Mouse (Mus musculus): ENCODE measurements around the gene Arf3.

Arf3 gene

DNA sequence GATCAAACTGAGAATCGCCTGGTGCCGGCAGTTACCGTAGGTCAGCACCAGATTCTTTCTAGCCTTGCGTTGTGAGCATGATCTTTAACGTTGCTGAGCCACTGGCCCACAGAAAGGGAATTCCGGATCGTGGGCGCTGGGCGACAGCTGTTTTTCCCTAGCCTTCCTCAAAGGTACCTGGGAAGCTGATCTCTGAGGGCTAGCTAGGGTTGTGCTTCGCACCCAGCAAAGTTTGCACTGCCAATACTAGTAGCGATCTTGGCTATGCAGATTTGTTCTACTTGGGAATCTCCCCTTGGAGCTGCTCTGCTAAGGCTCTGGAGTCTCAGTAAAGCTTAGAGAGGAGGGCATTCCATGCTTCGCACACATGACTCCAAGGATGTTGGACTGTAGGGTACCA lies 28.2 kb upstream of the Arf3 start:
- no peak for DNase-seq (ENCODE audit: low read depth, low spot score)

DNA sequence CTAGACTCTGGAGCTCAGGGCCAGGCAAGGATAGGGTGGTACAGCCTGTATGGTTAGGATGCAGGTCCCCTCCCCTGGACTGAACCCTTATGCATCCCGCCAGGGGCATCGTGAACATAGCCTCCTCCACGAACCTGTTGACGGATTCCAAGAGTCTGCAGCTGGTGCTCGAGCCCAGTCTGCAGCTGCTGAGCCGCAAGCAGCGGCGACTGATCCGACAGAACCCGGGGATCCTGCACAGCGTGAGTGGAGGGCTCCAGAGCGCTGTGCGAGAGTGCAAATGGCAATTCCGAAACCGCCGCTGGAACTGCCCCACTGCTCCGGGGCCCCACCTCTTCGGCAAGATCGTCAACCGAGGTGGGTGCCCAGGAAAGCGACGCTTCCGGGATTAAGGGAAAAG lies 27.7 kb upstream of the Arf3 start:
- no peak for DNase-seq (ENCODE audit: low read depth, low spot score)

DNA sequence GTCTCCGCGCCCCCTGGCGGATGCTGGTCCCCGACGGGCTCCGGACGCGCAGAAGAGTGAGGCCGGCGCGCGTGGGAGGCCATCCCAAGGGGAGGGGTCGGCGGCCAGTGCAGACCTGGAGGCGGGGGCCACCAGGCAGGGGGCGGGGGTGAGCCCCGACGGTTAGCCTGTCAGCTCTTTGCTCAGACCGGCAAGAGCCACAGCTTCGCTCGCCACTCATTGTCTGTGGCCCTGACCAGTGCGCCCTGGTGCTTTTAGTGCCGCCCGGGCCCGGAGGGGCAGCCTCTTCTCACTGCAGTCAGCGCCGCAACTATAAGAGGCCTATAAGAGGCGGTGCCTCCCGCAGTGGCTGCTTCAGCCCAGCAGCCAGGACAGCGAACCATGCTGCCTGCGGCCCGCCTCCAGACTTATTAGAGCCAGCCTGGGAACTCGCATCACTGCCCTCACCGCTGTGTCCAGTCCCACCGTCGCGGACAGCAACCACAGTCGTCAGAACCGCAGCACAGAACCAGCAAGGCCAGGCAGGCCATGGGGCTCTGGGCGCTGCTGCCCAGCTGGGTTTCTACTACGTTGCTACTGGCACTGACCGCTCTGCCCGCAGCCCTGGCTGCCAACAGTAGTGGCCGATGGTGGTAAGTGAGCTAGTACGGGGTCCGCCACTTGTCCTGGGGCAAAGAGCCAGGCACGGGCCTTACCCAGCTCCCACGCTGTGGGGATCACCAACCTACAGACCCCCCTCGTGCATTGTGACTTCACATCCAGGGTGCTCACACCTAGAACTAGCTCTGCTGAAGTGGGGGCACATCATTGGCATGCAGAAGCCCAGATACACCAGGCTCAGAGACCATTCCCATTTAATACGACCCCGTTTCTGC lies 26.9 kb upstream of the Arf3 start, which contains the start of gene Wnt1:
Wnt1 (plus strand) TSS at position 197 of the 875 bp plus-strand sequence.
- no peak for DNase-seq (ENCODE audit: low read depth, low spot score)

DNA sequence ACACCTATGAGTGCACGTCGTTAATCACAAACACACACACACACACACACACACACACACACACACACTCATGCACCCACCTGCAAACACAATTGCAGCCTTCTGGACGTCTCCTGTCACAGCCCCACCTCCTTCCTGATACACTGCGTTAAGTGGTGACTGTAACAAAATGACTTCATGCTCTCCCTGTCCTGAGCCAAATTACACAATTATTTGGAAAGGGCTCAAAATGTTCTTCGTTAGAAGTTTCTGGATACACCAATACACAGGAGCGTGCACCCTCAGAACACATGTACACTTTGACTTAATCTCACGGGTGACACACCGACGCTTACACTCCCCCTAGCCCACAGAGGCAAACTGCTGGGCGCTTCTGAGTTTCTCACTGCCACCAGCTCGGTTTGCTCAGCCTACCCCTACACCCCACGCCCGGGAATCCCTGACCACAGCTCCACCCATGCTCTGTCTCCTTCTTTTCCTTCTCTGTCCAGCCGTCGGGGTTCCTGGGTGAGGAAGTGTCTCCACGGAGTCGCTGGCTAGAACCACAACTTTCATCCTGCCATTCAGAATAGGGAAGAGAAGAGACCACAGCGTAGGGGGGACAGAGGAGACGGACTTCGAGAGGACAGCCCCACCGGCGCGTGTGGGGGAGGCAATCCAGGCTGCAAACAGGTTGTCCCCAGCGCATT lies 26.1 kb upstream of the Arf3 start:
- DNase-seq (ENCODE audit: low read depth, low spot score): no peak

DNA sequence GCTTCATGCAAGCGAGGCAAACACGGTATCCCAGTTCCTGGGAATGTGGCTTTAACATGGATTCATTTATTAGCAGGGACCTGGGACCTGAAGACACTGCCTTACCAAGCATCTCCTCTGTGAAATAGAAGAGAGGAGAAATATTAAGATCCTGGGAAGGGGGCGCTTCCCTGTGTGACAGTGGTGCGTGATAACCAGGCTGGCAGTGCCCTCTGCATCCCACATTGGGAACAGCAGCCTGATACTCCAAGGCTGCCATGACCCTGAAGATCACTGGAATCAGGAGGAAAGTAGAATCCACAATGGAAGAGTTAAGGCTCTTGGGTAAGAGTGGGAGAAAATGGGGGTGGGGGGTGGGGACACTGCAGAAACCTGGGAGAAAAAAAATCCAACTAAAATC lies 24.9 kb upstream of the Arf3 start:
- DNase-seq (ENCODE audit: low read depth, low spot score): peak; percentile 58

DNA sequence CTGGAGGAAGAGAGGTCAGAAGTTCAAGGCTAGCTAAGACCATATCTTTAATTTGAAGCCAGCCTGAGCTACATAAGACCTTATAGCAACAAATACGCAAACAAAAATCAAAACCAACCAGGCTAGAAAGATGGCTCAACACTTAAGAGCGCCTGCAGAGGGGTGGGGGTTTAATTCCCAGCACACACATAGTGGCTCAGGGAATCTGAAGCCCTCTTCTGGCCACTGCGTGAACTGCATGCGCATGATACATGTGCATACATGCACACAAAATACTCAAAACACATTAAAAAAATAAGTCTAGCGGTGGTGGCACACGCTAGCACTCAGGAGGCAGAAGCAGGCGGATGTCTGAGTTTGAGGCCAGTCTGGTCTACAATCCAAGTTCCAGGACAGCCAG lies 22.7 kb upstream of the Arf3 start:
- peak; percentile 29 for DNase-seq (ENCODE audit: low read depth, low spot score)

DNA sequence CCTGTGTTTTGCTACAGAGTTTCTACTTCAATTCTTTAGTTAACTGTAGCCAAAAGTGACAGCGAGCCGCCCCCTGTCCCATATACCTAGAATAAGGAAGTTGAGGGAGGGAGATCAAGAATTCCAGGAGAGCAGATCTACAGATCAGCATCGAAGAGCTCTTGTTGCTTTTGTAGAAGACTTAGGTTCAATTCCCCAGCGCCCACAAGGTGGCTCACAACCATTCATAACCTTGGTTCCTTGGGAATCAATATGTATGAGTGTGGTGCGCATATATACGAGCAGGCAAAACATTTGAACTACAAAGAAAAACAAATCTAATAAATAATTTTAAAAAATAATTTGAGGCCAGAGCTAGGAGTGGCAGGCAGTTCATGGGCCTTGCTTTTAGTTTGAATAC lies 18.2 kb upstream of the Arf3 start:
- DNase-seq (ENCODE audit: low read depth, low spot score): peak; percentile 25

DNA sequence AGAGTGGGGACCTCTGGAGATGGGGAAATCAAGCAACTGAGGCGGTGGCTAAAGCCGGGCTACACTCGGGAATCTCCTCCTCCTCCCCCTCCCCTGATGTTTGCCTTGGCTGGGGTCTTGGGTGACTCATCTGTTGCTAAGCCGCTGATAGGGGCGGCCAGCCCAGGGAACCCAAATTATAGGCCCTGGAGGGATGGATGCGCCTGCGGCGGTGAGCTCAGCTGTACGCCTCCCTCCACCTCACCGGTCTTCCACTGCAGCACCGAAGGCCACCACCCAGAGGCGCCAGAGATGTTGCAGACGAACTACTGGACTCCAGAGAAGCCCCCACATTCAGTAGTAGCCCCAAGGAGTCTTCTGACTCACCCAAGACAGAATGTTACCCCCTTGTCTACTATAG lies 17.6 kb upstream of the Arf3 start:
- DNase-seq (ENCODE audit: low read depth, low spot score): peak; percentile 50

DNA sequence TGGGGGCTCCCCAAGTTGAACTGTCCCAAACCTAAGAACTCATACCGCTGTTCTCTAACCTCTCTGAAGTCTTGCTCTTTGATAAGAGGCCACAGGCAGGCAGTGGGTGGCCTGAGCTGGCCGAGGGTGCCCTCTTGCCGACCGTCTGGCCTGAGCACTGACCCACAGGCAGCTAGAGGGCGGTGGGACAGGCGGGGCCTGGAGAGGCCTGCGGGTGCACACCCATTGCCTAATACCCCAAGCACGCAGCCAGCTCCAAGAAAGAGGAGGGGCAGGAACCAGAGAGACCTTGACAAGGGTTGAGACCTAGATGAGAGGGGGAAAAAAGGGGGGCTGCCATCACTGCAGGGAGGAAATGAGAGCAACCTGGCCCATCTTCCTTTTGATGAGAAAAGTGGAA lies 17.1 kb upstream of the Arf3 start:
- DNase-seq (ENCODE audit: low read depth, low spot score): no peak

DNA sequence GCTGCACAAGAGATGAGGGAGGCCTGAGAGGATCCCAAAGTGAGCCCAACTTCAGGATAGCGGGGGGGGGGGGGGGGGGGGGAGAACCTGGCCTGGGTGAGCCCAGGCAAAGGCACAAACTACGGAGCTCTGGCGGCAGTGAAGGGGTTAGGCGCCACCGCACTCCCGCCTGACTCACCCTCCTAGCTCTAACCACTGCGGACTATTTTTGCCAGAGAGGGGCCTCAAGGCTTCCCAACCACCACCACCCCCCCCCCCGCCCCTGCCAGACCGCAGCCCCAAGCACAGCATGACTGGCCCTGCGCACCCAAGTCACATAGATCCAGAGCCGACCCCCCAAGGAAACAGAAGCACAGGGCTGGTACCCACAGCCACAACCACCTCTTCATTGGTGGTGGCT lies 15.8 kb upstream of the Arf3 start:
- DNase-seq (ENCODE audit: low read depth, low spot score): no peak

DNA sequence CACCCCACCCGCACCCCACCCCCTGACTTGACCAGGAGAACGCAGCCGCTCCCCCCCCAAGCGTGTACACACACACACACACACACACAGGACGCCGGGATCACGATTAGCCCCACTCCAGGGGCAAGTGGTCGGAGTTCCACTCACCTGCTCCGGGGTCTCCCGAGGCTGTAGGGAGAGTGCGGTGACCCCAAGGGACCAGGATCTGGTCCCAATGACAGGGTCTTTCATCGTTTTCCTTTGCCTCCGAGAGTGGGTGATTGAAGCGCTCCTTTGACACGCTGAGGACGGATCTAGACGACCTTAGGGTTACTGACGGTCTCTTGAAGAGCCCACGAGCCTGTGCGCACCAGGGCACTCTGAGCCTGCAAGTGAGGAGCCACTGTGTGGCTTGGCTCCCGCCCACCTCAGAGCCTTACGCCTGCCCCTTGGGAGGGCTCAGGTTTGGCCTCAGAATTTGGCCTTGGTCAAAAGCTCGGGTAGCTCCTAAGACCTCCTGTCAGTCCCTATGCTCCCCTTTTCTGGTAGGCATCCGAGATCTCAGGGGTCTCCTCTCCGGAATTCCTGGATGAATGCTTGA lies 15.3 kb upstream of the Arf3 start:
- no peak for DNase-seq (ENCODE audit: low read depth, low spot score)

DNA sequence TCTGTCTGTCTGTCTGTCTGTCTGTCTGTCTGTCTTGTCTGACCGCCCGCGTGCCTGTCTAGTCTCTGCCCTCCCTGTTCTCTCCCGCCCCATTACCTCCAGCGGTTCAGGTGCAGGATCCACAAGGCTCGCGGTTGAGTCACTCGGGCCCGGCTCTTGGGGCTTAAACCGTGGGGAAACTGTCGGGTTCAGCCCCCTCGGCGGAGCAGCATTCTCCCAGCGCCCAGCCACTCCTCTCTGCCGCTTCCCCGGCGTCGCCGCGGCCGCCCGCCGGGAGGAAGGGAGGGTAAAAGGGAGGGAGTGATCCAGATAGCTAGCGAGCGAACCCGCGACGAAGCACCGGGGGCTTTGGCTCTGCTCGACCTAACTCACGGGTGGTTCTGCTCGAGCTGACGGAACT lies 14.7 kb upstream of the Arf3 start, which contains the start of gene Wnt10b:
Wnt10b (minus strand) TSS at position 389 of the 400 bp plus-strand sequence.
- no peak for DNase-seq (ENCODE audit: low read depth, low spot score)

DNA sequence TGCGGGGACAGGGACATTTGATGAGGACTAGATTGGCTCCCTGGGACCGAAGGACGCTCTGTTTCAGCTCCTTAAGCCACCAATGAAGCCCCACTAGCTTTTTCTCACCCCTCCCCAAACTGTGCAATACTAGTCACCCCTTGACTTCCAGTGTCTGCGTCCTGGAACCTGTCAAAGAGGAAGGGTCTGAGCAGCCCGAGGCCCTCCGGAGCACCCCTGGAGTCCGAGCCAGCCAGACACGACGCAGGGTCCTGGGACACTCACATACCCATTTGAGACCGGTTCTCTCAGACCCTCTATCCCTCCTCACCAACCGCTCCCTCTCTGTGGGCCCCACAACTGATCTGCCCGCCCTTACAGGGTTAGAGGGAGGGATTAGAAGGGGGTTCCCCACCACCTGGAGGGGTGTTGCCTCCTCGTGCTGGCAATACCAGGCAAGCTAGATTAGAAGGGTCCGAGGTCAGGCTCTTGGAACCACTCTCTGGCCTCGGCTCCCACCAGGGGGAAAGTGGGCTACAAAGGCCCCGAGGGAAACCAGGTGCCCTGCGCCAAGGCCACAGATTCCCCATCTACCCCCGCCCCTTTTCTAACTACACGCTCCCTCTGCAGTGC lies 14.1 kb upstream of the Arf3 start:
- no peak for DNase-seq (ENCODE audit: low read depth, low spot score)

DNA sequence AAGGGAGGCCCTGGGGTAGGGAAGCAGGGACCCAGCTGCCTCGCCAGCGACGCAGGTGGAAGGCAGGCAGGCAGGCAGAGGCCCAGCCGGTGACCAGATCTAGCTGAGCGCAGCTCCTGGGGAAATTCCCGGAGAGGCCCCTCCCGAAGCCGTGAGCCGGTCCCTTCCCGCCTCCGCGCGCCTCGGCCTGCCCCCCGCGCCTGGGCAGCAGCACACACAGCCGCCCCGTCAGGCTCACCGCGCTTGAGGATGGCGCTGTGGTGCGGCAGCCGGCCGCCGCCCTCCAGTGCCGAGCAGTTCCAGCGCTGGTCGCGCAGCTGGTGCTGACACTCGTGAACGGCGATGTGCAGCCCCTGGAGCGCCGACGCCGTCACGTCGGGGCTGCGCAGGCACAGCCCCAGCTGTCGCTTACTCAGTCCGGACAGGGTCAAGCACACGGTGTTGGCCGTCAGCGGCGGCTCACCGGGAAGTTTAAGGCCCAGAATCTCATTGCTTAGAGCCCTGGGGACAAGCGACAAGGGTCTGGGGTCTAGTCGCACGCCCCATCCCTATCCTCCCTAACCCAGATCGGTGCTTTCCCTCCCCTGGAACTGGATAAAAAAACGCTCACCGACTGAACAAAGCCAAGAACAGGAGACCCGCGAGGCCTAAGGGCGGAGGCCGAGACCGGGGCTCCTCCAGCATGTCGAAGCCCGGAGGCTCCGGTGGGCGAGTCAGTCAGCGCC lies 13.4 kb upstream of the Arf3 start:
- DNase-seq (ENCODE audit: low read depth, low spot score): peak; percentile 45

DNA sequence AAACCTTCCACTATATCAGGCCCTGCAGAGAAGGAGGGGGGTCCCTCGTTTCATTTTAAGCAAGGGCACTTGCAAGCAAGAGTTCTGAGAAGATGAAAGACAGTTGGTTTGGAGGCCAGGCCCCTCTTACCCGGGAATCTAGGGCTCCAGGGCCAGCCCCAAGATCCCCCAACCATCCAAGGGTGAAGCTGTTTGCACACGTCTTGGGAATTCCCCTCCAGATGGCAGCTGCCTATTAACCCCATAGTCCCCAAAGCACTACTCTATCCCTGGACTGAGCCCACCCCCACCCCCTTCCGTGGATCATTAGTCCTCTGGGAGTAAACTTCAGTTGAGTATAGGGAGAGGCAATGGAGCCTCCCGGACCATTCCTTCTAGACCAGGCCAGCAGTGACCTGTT lies 12.5 kb upstream of the Arf3 start:
- no peak for DNase-seq (ENCODE audit: low read depth, low spot score)

DNA sequence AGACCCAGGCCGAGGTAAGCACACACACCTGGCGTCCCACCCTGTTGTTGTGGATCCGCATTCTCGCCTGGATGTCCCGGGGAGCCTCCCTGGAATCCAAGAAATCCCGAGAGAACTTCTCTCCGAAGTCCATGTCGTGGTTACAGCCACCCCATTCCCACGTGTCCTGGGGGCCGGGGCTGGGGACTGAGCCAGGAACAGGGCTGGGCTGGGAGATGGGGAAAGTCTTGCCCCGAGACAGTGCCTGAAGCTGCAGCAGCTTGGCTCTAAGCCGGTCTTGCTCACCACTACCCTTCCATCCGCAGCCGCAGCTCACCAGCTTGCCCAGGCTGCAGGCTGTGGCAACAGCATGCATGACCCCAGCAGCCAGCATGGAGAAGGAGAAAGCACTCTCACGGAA lies 11.1 kb upstream of the Arf3 start:
- DNase-seq (ENCODE audit: low read depth, low spot score): no peak

DNA sequence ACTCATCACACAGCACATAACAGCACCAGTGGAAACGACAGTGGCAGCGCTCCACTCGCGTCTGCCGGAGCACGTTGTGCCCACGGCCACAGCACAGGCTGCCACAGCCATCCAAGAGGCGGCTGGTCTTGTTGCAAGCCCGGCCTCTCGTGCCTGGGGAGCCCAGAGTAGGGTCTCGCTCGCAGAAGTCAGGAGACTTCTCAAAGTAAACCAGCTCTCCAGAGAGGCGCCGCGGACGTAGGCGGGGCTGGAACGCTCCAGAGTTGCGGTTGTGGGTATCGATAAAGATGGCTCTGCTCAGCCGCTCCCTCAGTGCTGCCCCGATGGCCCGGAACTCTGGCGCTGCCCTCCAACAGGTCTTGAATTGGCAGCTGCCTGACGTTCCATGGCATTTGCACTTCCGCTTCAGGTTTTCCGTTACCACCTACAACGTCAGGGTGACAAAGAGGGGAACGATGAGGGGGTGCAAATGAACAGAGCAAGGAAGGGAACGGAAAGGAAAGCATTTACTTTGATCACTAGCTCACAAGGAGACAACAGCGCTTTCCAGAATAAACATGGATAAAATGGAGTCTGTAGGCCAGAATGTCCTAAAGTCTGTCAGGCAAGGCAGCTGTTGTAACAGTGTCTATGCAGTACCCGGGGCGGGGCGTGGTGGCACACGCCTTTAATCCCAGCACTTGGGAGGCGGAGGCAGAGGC lies 9.6 kb upstream of the Arf3 start:
- DNase-seq (ENCODE audit: low read depth, low spot score): peak; percentile 29

DNA sequence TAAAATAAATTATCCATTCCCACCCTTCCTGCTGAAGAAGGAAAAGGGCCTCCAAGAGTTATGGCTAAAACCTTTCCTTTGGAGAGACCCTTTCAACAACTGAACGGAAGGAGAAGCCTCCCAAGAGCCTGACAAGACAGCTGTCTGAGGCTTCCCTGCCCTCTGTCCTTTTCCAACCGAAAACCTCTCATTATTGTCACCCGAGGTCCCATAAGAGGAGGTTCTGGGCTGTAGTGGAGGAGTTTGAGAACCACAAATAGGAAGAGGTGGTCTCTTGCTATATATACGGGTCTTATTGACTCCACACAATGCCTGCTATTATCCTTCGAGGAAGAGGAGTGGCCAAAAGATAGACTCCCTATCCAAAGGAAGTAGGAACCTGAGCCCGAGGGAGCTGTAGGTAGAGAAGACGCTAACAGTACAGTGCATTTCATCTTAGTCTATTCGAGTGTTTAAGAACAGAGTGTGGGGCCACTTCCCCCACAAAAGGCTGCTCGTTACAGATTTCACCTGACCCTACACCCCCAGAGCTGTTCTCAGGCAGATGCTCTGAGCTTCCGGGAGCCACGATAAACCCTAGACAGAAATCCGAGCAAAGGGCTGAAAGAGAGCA lies 8.9 kb upstream of the Arf3 start:
- DNase-seq (ENCODE audit: low read depth, low spot score): no peak

DNA sequence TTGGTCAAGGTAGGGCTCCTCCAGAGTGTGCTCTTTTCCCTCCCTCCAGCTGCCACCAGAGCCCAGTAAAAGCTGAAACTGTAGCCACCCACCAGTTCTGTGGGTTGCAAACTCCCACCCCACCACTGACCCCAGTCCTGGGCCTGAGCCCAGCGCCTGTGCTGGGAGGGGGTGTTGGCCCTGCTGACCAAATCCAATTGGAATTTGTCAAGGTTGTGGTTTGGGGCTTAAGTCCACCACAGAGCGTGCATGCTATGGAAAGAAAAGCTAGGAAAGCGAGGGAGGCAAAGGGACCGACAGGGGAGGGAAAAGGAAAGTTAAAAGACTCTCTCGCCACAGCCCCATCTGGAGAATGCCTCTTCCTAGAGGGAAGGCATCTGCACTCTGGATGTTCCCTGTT lies 5.2 kb upstream of the Arf3 start:
- DNase-seq (ENCODE audit: low read depth, low spot score): no peak

DNA sequence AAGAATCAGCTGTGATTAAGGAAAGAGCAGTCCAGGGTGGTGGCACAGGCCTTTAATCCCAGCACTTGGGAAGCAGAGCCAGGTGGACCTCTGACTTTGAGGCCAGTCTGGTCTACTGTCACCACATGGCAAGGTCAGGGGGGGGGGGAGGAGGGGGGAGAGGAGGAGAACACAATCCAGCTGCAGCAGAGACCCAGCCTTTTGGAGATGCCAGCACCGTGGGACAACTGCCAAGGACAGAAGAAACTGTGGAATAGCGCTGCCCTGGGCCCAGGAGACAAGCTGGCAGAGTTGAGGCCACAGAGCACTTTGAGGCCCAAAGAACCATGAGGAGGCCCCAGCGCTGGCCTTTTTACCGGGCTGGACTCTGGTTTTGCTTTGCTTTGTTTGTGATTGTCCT lies 2.9 kb upstream of the Arf3 start:
- DNase-seq (ENCODE audit: low read depth, low spot score): no peak

Data from brain, adult 2 months (tissue).